Comparison of ENCODE assay signal across 17 mouse cellular contexts in genomic region chr16:87971911-87972310, GRCm38 (mm10).
"Had no signal": no experiment of that assay in that cellular context is flagged by ENCODE, and none has a peak within 500 bp of the region (broad histone marks: within the 10 kb centered on the region; RNA-seq: fewer than 3 reads in every experiment).

No protein-coding gene starts in this region.

- H3K9me3 ChIP-seq: midbrain, embryonic 12.5 days; midbrain, embryonic 15.5 days; neural tube, embryonic 13.5 days had no signal

- ATAC-seq: midbrain, embryonic 15.5 days had no signal

- H3K4me1 ChIP-seq: liver, embryonic 13.5 days; midbrain, embryonic 15.5 days had no signal

- H3K36me3 ChIP-seq: liver, embryonic 13.5 days; midbrain, embryonic 12.5 days; midbrain, embryonic 15.5 days; neural tube, embryonic 13.5 days had no signal

- H3K27ac ChIP-seq: left cerebral cortex, adult 2 months; liver, embryonic 13.5 days; midbrain, embryonic 12.5 days; midbrain, embryonic 15.5 days; neural tube, embryonic 13.5 days had no signal

- H3K27me3 ChIP-seq: liver, embryonic 13.5 days; midbrain, embryonic 12.5 days; midbrain, embryonic 15.5 days; neural tube, embryonic 13.5 days had no signal

- H3K4me3 ChIP-seq: left cerebral cortex, adult 2 months; liver, embryonic 13.5 days; midbrain, embryonic 12.5 days; midbrain, embryonic 15.5 days; myocyte; neural tube, embryonic 13.5 days had no signal

- H3K9ac ChIP-seq: liver, embryonic 13.5 days; midbrain, embryonic 12.5 days; midbrain, embryonic 15.5 days; neural tube, embryonic 13.5 days had no signal

- H3K4me2 ChIP-seq: liver, embryonic 13.5 days; midbrain, embryonic 12.5 days; midbrain, embryonic 15.5 days; neural tube, embryonic 13.5 days had no signal

- DNase-seq: kidney, adult 2 months; kidney, postnatal 10 days; kidney, postnatal 36 days; layer of hippocampus, postnatal 36 days; liver, embryonic 13.5 days; lung, adult 2 months; lung, postnatal 14 days; lung, postnatal 4 days; retina, postnatal 1 day; thymus, adult 2 months; thymus, postnatal 14 days; thymus, postnatal 4 days had no signal
